Mouse (Mus musculus): ENCODE measurements around the gene Hmgb1. TPM values are rescaled to one million over a fixed set of nuclear protein-coding genes. Genes with fewer than 3 reads are reported as not detected.
"Not testable (repeated sequence)": the region's sequence is repeated elsewhere in the genome, so short reads cannot be mapped to it uniquely, and the experiment has no call there.

The Hmgb1 gene
- total RNA-seq, 2 experiments from 2014 or later: 79.8 to 103 TPM

GRCm38 (mm10) chr5:149147386-149148000 is 36.8 kb downstream of the Hmgb1 start:
- DNase-seq: no peak

GRCm38 (mm10) chr5:149146691-149147090 is 37.6 kb downstream of the Hmgb1 start:
- DNase-seq: no peak

GRCm38 (mm10) chr5:149143766-149144375 is 40.4 kb downstream of the Hmgb1 start:
- DNase-seq: peak in 1 of 2 experiments; percentile 33

- DNase-seq: not testable (repeated sequence)
These were observed 43.1 kb downstream of the Hmgb1 start for GRCm38 (mm10) chr5:149141155-149141554.

GRCm38 (mm10) chr5:149140336-149140735 is 44.0 kb downstream of the Hmgb1 start:
- no peak for DNase-seq

- DNase-seq: not testable (repeated sequence)
These were observed 46.2 kb downstream of the Hmgb1 start for GRCm38 (mm10) chr5:149138087-149138486.

- no peak for DNase-seq
These were observed 46.8 kb downstream of the Hmgb1 start for GRCm38 (mm10) chr5:149137447-149137846.

GRCm38 (mm10) chr5:149136933-149137365 is 47.3 kb downstream of the Hmgb1 start:
- DNase-seq: peak in 1 of 2 experiments; percentile 34

GRCm38 (mm10) chr5:149135455-149136354 is 48.6 kb downstream of the Hmgb1 start:
- DNase-seq: peak in 1 of 2 experiments; percentile 14

- no peak for DNase-seq
These were observed 49.4 kb downstream of the Hmgb1 start for GRCm38 (mm10) chr5:149134751-149135454.

GRCm38 (mm10) chr5:149128473-149128872 is 55.8 kb downstream of the Hmgb1 start:
- DNase-seq: peak; percentile 41 to 55

GRCm38 (mm10) chr5:149123795-149124194 is 60.5 kb downstream of the Hmgb1 start:
- no peak for DNase-seq

- no peak for DNase-seq
These were observed 64.9 kb downstream of the Hmgb1 start for GRCm38 (mm10) chr5:149119341-149119881.

GRCm38 (mm10) chr5:149117815-149118547 is 66.3 kb downstream of the Hmgb1 start:
- DNase-seq: no peak

- DNase-seq: no peak
These were observed 69.7 kb downstream of the Hmgb1 start for GRCm38 (mm10) chr5:149114587-149114986.

GRCm38 (mm10) chr5:149114034-149114433 is 70.3 kb downstream of the Hmgb1 start:
- DNase-seq: no peak

GRCm38 (mm10) chr5:149113439-149113838 is 70.8 kb downstream of the Hmgb1 start:
- no peak for DNase-seq

GRCm38 (mm10) chr5:149112559-149112958 is 71.7 kb downstream of the Hmgb1 start:
- DNase-seq: no peak

- DNase-seq: no peak
These were observed 75.1 kb downstream of the Hmgb1 start for GRCm38 (mm10) chr5:149109220-149109619.

GRCm38 (mm10) chr5:149108178-149108577 is 76.1 kb downstream of the Hmgb1 start:
- DNase-seq: no peak

- no peak for DNase-seq
These were observed 76.7 kb downstream of the Hmgb1 start for GRCm38 (mm10) chr5:149107566-149107965.

Data from heart, adult 18-20 months (tissue).